Mouse (Mus musculus) embryonic facial prominence, embryonic 12.5 days (tissue): ENCODE data around the gene Arfrp1. TPM values are rescaled to one million over a fixed set of nuclear protein-coding genes. Genes with fewer than 3 reads are reported as not detected.
A peak's percentile ranks its signal among the peaks of the same experiment; 100 is the strongest.

Experiments used
- ATAC-seq: fragments of 200-750 bp; cut with Nextera tagmentation; 2 replicates; pipeline ENCODE4 v1.8.0; 2017; ENCODE audit not compliant: insufficient number of reproducible peaks, insufficient read depth, low FRiP score, low TSS enrichment
- H3K27ac ChIP-seq: fragments of 300-500 bp; sonication (generic); 2 replicates; pipeline ENCODE4 v1.5.1; 2016; ENCODE audit warnings: mild to moderate bottlenecking
- H3K27me3 ChIP-seq: fragments of 300-500 bp; sonication (generic); 2 replicates; pipeline ENCODE4 v1.6.1; 2016; ENCODE audit warnings: mild to moderate bottlenecking, moderate library complexity
- H3K36me3 ChIP-seq: fragments of 300-500 bp; sonication (generic); 2 replicates; pipeline ENCODE4 v1.6.1; 2016; ENCODE audit warnings: mild to moderate bottlenecking
- H3K4me1 ChIP-seq: fragments of 300-500 bp; sonication (generic); 2 replicates; pipeline ENCODE4 v1.6.1; 2016
- H3K4me2 ChIP-seq: fragments of 300-500 bp; sonication (generic); replicated peaks from 2 replicates; pipeline ENCODE4 v1.6.1; 2016; ENCODE audit warnings: mild to moderate bottlenecking, moderate library complexity
- H3K4me3 ChIP-seq: fragments of 300-500 bp; sonication (generic); 2 replicates; pipeline ENCODE4 v1.5.1; 2016; ENCODE audit warnings: mild to moderate bottlenecking
- H3K9ac ChIP-seq: fragments of 300-500 bp; sonication (generic); 2 replicates; pipeline ENCODE4 v1.6.1; 2016; ENCODE audit warnings: mild to moderate bottlenecking, moderate library complexity
- H3K9me3 ChIP-seq: fragments of 300-500 bp; sonication (generic); 2 replicates; pipeline ENCODE4 v1.6.1; 2016; ENCODE audit warnings: mild to moderate bottlenecking, moderate library complexity
- WGBS: fragments of 180-500 bp; shearing (Covaris S2); methylation state at CpG from one replicate; pipeline ENCODE4 v1.1.7; 2016; 5-methylcytosine and 5-hydroxymethylcytosine counted together
- polyA plus RNA-seq: library from polyadenylated mRNA; unstranded; fragments of >200 nt; fragmentation: Nextera tagmentation; extraction: Ambion mirVana; gene quantifications from 2 replicates; pipeline ENCODE4 v1.2.1, GENCODE M21; 2016

Gene Arfrp1
- polyA plus RNA-seq, 1 experiment from 2014 or later: 77.5 TPM

GRCm38 (mm10) chr2:181319248-181320102 lies 45.7 kb downstream of the Arfrp1 start, which contains the start of gene Rtel1:
Gene Rtel1, plus strand, starts transcription at chr2:181319739.
- Histone ChIP-seq H3K4me3 (peak within 1 kb of the TSS; percentile 67), H3K27ac (peak within 1 kb of the TSS; percentile 65; the same call in 1 of the 2 replicates), H3K9me3 (no peaks in the 10 kb centered on the region), H3K4me1 (peaks cover 8% of the 10 kb centered on the region), H3K9ac (peak within 1 kb of the TSS; percentile 56), H3K4me2 (peak within 1 kb of the TSS; percentile 76), H3K27me3 (peaks cover 11% of the 10 kb centered on the region), H3K36me3 (peaks cover 25% of the 10 kb centered on the region)
- WGBS: 6% methylated on average over 40 of the region's 40 CpGs
- peak; percentile 86 for ATAC-seq

DNA sequence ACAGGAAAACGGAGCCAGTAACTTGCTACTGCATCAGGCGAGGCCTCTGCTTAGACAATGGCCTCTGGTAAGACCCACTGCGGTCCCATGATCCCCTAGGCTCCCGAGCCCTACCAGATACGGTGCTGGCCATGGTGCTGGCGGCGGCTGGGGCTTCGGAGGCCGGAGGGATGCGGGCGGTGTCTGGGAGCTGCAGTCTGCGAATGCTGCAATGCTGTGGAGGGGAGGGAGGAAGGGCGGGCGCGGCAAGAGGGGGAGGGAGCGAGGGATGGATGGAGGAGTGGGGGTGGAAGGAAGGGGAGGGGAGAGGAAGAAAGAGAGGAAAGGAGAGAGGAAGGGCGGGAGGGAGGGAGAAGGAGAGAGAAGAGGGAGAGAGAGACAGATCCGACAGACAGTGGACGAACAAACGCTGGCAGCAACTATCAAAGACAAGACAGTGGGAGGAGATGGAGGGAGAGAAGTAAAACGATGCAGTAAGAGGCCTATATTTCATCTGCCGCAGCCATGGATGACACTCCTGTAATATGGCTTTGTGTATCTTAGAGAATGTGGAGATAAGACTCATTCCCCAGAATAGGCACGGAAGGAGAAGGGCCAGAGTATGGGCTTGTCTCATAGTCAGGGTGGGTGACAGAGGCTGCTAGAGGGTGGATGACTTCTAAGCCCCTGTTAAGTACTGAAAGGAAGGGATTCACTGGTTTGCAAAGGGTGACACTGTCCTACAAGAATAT lies 51.0 kb downstream of the Arfrp1 start, which contains the start of gene Stmn3:
Gene Stmn3 (minus strand): TSS at position 421 of the 731 bp plus-strand sequence.
- Histone ChIP-seq H3K9ac (peak within 1 kb of the TSS; percentile 27; the same call in 1 of the 2 replicates), H3K4me1 (peaks cover 8% of the 10 kb centered on the region), H3K27ac (0 out of 2 replicates have a peak within 1 kb of the TSS, but pooled peaks have one; percentile 23), H3K36me3 (no peaks in the 10 kb centered on the region), H3K9me3 (no peaks in the 10 kb centered on the region), H3K27me3 (peaks cover 45% of the 10 kb centered on the region), H3K4me3 (peak within 1 kb of the TSS; percentile 33), H3K4me2 (peak within 1 kb of the TSS; percentile 44)
- WGBS: 6% methylated on average over 23 of the region's 23 CpGs
- peak; percentile 65 for ATAC-seq

- H3K27me3 ChIP-seq: peaks cover 50% of the 10 kb centered on the region
Observed at GRCm38 (mm10) chr2:181313344-181314079, 51.7 kb downstream of the Arfrp1 start.

GRCm38 (mm10) chr2:181313006-181313343 lies 52.2 kb downstream of the Arfrp1 start:
- Histone ChIP-seq H3K36me3 (no peaks in the 10 kb centered on the region), H3K4me1 (peaks cover 8% of the 10 kb centered on the region), H3K9me3 (no peaks in the 10 kb centered on the region), H3K4me3 (peak overlapping the region; percentile 33), H3K9ac (no peak overlapping the region), H3K27me3 (peaks cover 55% of the 10 kb centered on the region), H3K4me2 (peak overlapping the region; percentile 44), H3K27ac (no peak overlapping the region)
- 11% methylated on average over 5 of the region's 5 CpGs for WGBS
- 0 out of 2 replicates have a peak, but pooled peaks have one; percentile 37 for ATAC-seq

More at GRCm38 (mm10) chr2:181313344-181314079, 51.7 kb downstream of the Arfrp1 start:
- H3K4me1 ChIP-seq: peaks cover 8% of the 10 kb centered on the region
- 0 out of 2 replicates have a peak overlapping the region, but pooled peaks have one; percentile 23 for H3K27ac ChIP-seq
- H3K4me3 ChIP-seq: peak overlapping the region; percentile 33
- peak overlapping the region; percentile 44 for H3K4me2 ChIP-seq
- H3K36me3 ChIP-seq: no peaks in the 10 kb centered on the region
- no peaks in the 10 kb centered on the region for H3K9me3 ChIP-seq
- WGBS: 4% methylated on average over 35 of the region's 35 CpGs
- peak overlapping the region; percentile 27; the same call in 1 of the 2 replicates for H3K9ac ChIP-seq
- peak; percentile 65; the same call in 1 of the 2 replicates for ATAC-seq

DNA sequence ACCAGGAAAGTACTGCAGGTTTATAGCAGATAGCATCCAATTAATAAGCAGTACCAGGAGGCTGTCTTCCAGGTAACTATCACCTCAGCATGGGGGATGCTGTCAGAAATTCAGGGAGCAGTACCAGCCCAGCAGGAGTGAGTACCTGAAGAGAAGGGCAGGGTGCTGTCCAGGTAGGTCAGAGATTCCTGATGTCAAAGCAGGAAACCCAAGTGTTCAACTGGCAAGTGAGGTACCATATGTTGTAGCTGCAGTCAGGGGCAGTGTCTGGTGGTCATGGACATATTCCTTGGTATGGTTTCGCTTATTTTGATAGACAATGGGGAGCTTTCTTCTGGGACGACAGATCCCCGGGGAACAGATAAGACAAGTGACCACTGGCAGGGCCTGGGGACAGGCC lies 52.8 kb downstream of the Arfrp1 start:
- H3K4me1 ChIP-seq: peaks cover 8% of the 10 kb centered on the region
- H3K27me3 ChIP-seq: peaks cover 60% of the 10 kb centered on the region
- ATAC-seq: no peak
- WGBS: 62% methylated on average over 3 of the region's 3 CpGs
- H3K9me3 ChIP-seq: no peaks in the 10 kb centered on the region
- H3K36me3 ChIP-seq: no peaks in the 10 kb centered on the region
- no peak overlapping the region for H3K4me2 ChIP-seq
- H3K9ac ChIP-seq: no peak overlapping the region
- H3K27ac ChIP-seq: no peak overlapping the region
- H3K4me3 ChIP-seq: no peak overlapping the region

Other genes starting within 250 kb of the Arfrp1 start
- 2.8 and 4.9 TPM in 2 replicates for gene Kcnq2, start 230.1 kb downstream of the Arfrp1 start, polyA plus RNA-seq
- gene Eef1a2, start 208.4 kb downstream of the Arfrp1 start, polyA plus RNA-seq: 0.22 and 0.42 TPM in 2 replicates
- 458 and 495 TPM in 2 replicates for gene Ppdpf, start 178.2 kb downstream of the Arfrp1 start, polyA plus RNA-seq
- gene Ptk6, start 162.6 kb downstream of the Arfrp1 start, polyA plus RNA-seq: not detected in 2 replicates
- gene Srms, start 152.2 kb downstream of the Arfrp1 start, polyA plus RNA-seq: 0.12 TPM in 1 of 2 replicates, not detected in the other
- gene Fndc11, start 145.4 kb downstream of the Arfrp1 start, polyA plus RNA-seq: 0.14 and 0.39 TPM in 2 replicates
- 1.0 and 1.3 TPM in 2 replicates for gene Helz2, start 123.4 kb downstream of the Arfrp1 start, polyA plus RNA-seq
- 19.7 and 20.3 TPM in 2 replicates for gene Gmeb2, start 77.4 kb downstream of the Arfrp1 start, polyA plus RNA-seq
- gene Stmn3, start 50.9 kb downstream of the Arfrp1 start, polyA plus RNA-seq: 57.3 and 91.3 TPM in 2 replicates
- 54.0 and 62.4 TPM in 2 replicates for gene Rtel1, start 45.7 kb downstream of the Arfrp1 start, polyA plus RNA-seq
- 61.6 and 69.7 TPM in 2 replicates for gene Zgpat, start 476 bp downstream of the Arfrp1 start, polyA plus RNA-seq
- 29.2 and 36.5 TPM in 2 replicates for gene Lime1, start 14.7 kb upstream of the Arfrp1 start, polyA plus RNA-seq
- gene Zbtb46, start 94.0 kb upstream of the Arfrp1 start, polyA plus RNA-seq: 9.2 and 9.6 TPM in 2 replicates
- 0.09 and 0.20 TPM in 2 replicates for gene Abhd16b, start 127.8 kb upstream of the Arfrp1 start, polyA plus RNA-seq
- gene Tpd52l2, start 131.7 kb upstream of the Arfrp1 start, polyA plus RNA-seq: 160 and 163 TPM in 2 replicates
- gene Dnajc5, start 155.1 kb upstream of the Arfrp1 start, polyA plus RNA-seq: 93.9 and 103 TPM in 2 replicates
- 39.0 and 45.1 TPM in 2 replicates for gene Uckl1, start 219.5 kb upstream of the Arfrp1 start, polyA plus RNA-seq
- 74.4 and 74.8 TPM in 2 replicates for gene Prpf6, start 226.5 kb upstream of the Arfrp1 start, polyA plus RNA-seq
- gene Zfp512b, start 227.4 kb upstream of the Arfrp1 start, polyA plus RNA-seq: 95.3 and 101 TPM in 2 replicates
- 16.4 and 17.9 TPM in 2 replicates for gene Samd10, start 233.8 kb upstream of the Arfrp1 start, polyA plus RNA-seq